Mouse (Mus musculus) MEL (cell line): ENCODE results near the gene Gm20388. TPM values are rescaled to one million over a fixed set of nuclear protein-coding genes. Genes with fewer than 3 reads are reported as not detected.

Experiments used
- DNase-seq: peaks from one replicate; pipeline ENCODE4 v3.0.0; 2011; ENCODE audit warnings: low read depth, low spot score
- H3K27ac ChIP-seq: 2 replicates; pipeline ENCODE4 v1.5.1; 2012; ENCODE audit warnings: low read depth, mild to moderate bottlenecking, control low read depth, low read length, moderate library complexity; ENCODE audit not compliant: control insufficient read depth
- H3K27me3 ChIP-seq, 2 experiments: fragments of 150-350 bp in 1 of 2; sonication (generic) in 1 of 2; 2 replicates each; pipeline ENCODE4 v1.6.1; 2012; ENCODE audit warnings: low read length in 2 of 2, mild to moderate bottlenecking in 2 of 2, improper control_type of control experiment in 1 of 2, moderate library complexity in 1 of 2; ENCODE audit not compliant: insufficient read depth in 2 of 2, control insufficient read depth in 1 of 2
- H3K36me3 ChIP-seq, 2 experiments: 2 replicates each; pipeline ENCODE4 v1.6.1; 2012 to 2014; ENCODE audit warnings: low read length in 2 of 2, improper control_type of control experiment in 1 of 2, inconsistent platforms in 1 of 2, mild to moderate bottlenecking in 1 of 2; ENCODE audit not compliant: insufficient read depth in 2 of 2, control insufficient read depth in 1 of 2
- H3K4me1 ChIP-seq, 2 experiments: fragments of 150-350 bp in 1 of 2; sonication (generic) in 1 of 2; 2 replicates each; pipeline ENCODE4 v1.6.1; 2012; ENCODE audit warnings: low read length in 2 of 2, improper control_type of control experiment in 1 of 2, mild to moderate bottlenecking in 1 of 2; ENCODE audit not compliant: insufficient read depth in 2 of 2, control insufficient read depth in 1 of 2
- H3K4me3 ChIP-seq, 2 experiments: fragments of 150-350 bp in 1 of 2; sonication (generic) in 1 of 2; 2 replicates each; pipeline ENCODE4 v1.5.1; 2012; ENCODE audit warnings: low read depth in 2 of 2, low read length in 2 of 2, mild to moderate bottlenecking in 2 of 2, moderate library complexity in 2 of 2, control low read depth in 1 of 2, improper control_type of control experiment in 1 of 2; ENCODE audit not compliant: control insufficient read depth in 1 of 2, insufficient read depth in 1 of 2
- H3K79me2 ChIP-seq: 2 replicates; pipeline ENCODE4 v1.6.1; 2012; ENCODE audit warnings: mild to moderate bottlenecking, low read length, moderate library complexity; ENCODE audit not compliant: control insufficient read depth, poor library complexity, insufficient read depth
- H3K9ac ChIP-seq: 2 replicates; pipeline ENCODE4 v1.6.1; 2012; ENCODE audit warnings: low read depth, mild to moderate bottlenecking, control low read depth, low read length, moderate library complexity; ENCODE audit not compliant: control insufficient read depth, poor library complexity, severe bottlenecking
- H3K9me3 ChIP-seq: fragments of 150-350 bp; sonication (generic); replicated peaks from 2 replicates; pipeline ENCODE4 v1.6.1; 2012; ENCODE audit warnings: mild to moderate bottlenecking, low read length, improper control_type of control experiment, moderate library complexity; ENCODE audit not compliant: insufficient read depth
- CHD1 ChIP-seq: IDR thresholded peaks from 2 replicates; pipeline ENCODE4 v1.6.1; 2012; ENCODE audit warnings: low read depth, mild to moderate bottlenecking, inconsistent platforms, low read length, improper control_type of control experiment
- CHD2 ChIP-seq: IDR thresholded peaks from 2 replicates; pipeline ENCODE4 v1.6.1; 2011; ENCODE audit warnings: low read length, improper control_type of control experiment
- CTCF ChIP-seq, 3 experiments: IDR thresholded peaks in 2 of 3; conservative IDR thresholded peaks in 1 of 3; 2 replicates each; pipeline ENCODE4 v1.5.1; 2011 to 2012; ENCODE audit warnings: low read length in 3 of 3, low read depth in 2 of 3, mild to moderate bottlenecking in 2 of 3, improper control_type of control experiment in 1 of 3, inconsistent platforms in 1 of 3, mixed read lengths in 1 of 3, moderate library complexity in 1 of 3; ENCODE audit not compliant: control insufficient read depth in 1 of 3, insufficient read depth in 1 of 3, poor library complexity in 1 of 3, severe bottlenecking in 1 of 3
- E2F4 ChIP-seq: IDR thresholded peaks from 2 replicates; pipeline ENCODE4 v1.6.1; 2011; ENCODE audit warnings: low read depth, low read length, improper control_type of control experiment, borderline replicate concordance
- ELF1 ChIP-seq: IDR thresholded peaks from 2 replicates; pipeline ENCODE4 v1.6.1; 2014; ENCODE audit warnings: low read depth, mild to moderate bottlenecking, inconsistent platforms, low read length, improper control_type of control experiment, moderate library complexity
- EP300 ChIP-seq, 2 experiments: IDR thresholded peaks; 2 replicates each; pipeline ENCODE4 v1.6.1; 2011; ENCODE audit warnings: improper control_type of control experiment in 2 of 2, low read length in 2 of 2, low read depth in 1 of 2, mild to moderate bottlenecking in 1 of 2
- ETS1 ChIP-seq: IDR thresholded peaks from 2 replicates; pipeline ENCODE4 v1.6.1; 2012; ENCODE audit warnings: low read depth, mild to moderate bottlenecking, inconsistent platforms, low read length, improper control_type of control experiment, moderate library complexity
- GABPA ChIP-seq: IDR thresholded peaks from 2 replicates; pipeline ENCODE4 v1.6.1; 2012; ENCODE audit warnings: low read depth, mild to moderate bottlenecking, inconsistent platforms, low read length, improper control_type of control experiment, moderate library complexity
- GATA1 ChIP-seq: IDR thresholded peaks from 2 replicates; pipeline ENCODE4 v1.6.1; 2011; ENCODE audit warnings: low read depth, low read length, improper control_type of control experiment
- JUND ChIP-seq: IDR thresholded peaks from 2 replicates; pipeline ENCODE4 v1.6.1; 2011; ENCODE audit warnings: low read depth, mild to moderate bottlenecking, improper control_type of control experiment, low read length
- KAT2A ChIP-seq: conservative IDR thresholded peaks from 2 replicates; pipeline ENCODE4 v1.6.1; 2012; ENCODE audit warnings: low read depth, low read length, improper control_type of control experiment, inconsistent platforms
- MAFK ChIP-seq: IDR thresholded peaks from 2 replicates; pipeline ENCODE4 v1.6.1; 2011; ENCODE audit warnings: low read depth, mild to moderate bottlenecking, low read length, improper control_type of control experiment, borderline replicate concordance
- MAX ChIP-seq: IDR thresholded peaks from 2 replicates; pipeline ENCODE4 v1.6.1; 2011; ENCODE audit warnings: low read length, improper control_type of control experiment
- MAZ ChIP-seq: IDR thresholded peaks from 2 replicates; pipeline ENCODE4 v1.6.1; 2012; ENCODE audit warnings: low read depth, mild to moderate bottlenecking, inconsistent platforms, low read length, improper control_type of control experiment
- MEF2A ChIP-seq: IDR thresholded peaks from 2 replicates; pipeline ENCODE4 v1.6.1; 2014; ENCODE audit warnings: low read depth, mild to moderate bottlenecking, inconsistent platforms, low read length, improper control_type of control experiment; ENCODE audit not compliant: poor library complexity, insufficient replicate concordance, severe bottlenecking; ENCODE audit errors: extremely low read depth
- MXI1 ChIP-seq: IDR thresholded peaks from 2 replicates; pipeline ENCODE4 v1.6.1; 2011; ENCODE audit warnings: mild to moderate bottlenecking, low read depth, low read length, improper control_type of control experiment
- MYB ChIP-seq: IDR thresholded peaks from 2 replicates; pipeline ENCODE4 v1.6.1; 2011; ENCODE audit warnings: mild to moderate bottlenecking, low read depth, low read length, improper control_type of control experiment
- NRF1 ChIP-seq: IDR thresholded peaks from 2 replicates; pipeline ENCODE4 v1.6.1; 2014; ENCODE audit warnings: low read depth, mild to moderate bottlenecking, inconsistent platforms, low read length, improper control_type of control experiment, moderate library complexity; ENCODE audit not compliant: poor library complexity, insufficient read depth, severe bottlenecking
- POLR2A ChIP-seq, 2 experiments: IDR thresholded peaks; 2 replicates each; pipeline ENCODE4 v1.6.1; 2011 to 2012; ENCODE audit warnings: low read length in 2 of 2, mild to moderate bottlenecking in 2 of 2, control low read depth in 1 of 2, improper control_type of control experiment in 1 of 2, low read depth in 1 of 2, moderate library complexity in 1 of 2; ENCODE audit not compliant: control insufficient read depth in 1 of 2, insufficient read depth in 1 of 2, poor library complexity in 1 of 2
- POLR2AphosphoS2 ChIP-seq: IDR thresholded peaks from 2 replicates; pipeline ENCODE4 v1.6.1; 2011; ENCODE audit warnings: low read length, improper control_type of control experiment
- POLR2AphosphoS5 ChIP-seq: IDR thresholded peaks from 2 replicates; pipeline ENCODE4 v1.6.1; 2012; ENCODE audit warnings: low read depth, borderline replicate concordance, mild to moderate bottlenecking, inconsistent platforms, low read length, moderate library complexity, mixed read lengths
- RCOR1 ChIP-seq: IDR thresholded peaks from 2 replicates; pipeline ENCODE4 v1.6.1; 2012; ENCODE audit warnings: low read depth, mild to moderate bottlenecking, inconsistent platforms, low read length, improper control_type of control experiment
- SMC3 ChIP-seq: IDR thresholded peaks from 2 replicates; pipeline ENCODE4 v1.6.1; 2011; ENCODE audit warnings: low read depth, low read length, improper control_type of control experiment
- TAL1 ChIP-seq: IDR thresholded peaks from 2 replicates; pipeline ENCODE4 v1.6.1; 2012; ENCODE audit warnings: mild to moderate bottlenecking, inconsistent platforms, low read length, moderate library complexity, mixed read lengths
- TBP ChIP-seq: IDR thresholded peaks from 2 replicates; pipeline ENCODE4 v1.8.0; 2011; ENCODE audit warnings: low read depth, low read length, improper control_type of control experiment
- UBTF ChIP-seq: IDR thresholded peaks from 2 replicates; pipeline ENCODE4 v1.6.1; 2012; ENCODE audit warnings: low read depth, mild to moderate bottlenecking, inconsistent platforms, low read length, improper control_type of control experiment, moderate library complexity, borderline replicate concordance; ENCODE audit not compliant: insufficient read depth
- USF2 ChIP-seq, 2 experiments: IDR thresholded peaks; 2 replicates each; pipeline ENCODE4 v1.6.1; 2011 to 2012; ENCODE audit warnings: improper control_type of control experiment in 2 of 2, low read length in 2 of 2, borderline replicate concordance in 1 of 2, inconsistent platforms in 1 of 2, low read depth in 1 of 2, mild to moderate bottlenecking in 1 of 2; ENCODE audit not compliant: insufficient read depth in 1 of 2
- ZC3H11A ChIP-seq: IDR thresholded peaks from 2 replicates; pipeline ENCODE4 v1.6.1; 2012; ENCODE audit warnings: low read depth, mild to moderate bottlenecking, inconsistent platforms, low read length, improper control_type of control experiment
- ZKSCAN1 ChIP-seq: IDR thresholded peaks from 2 replicates; pipeline ENCODE4 v1.6.1; 2012; ENCODE audit warnings: low read depth, mild to moderate bottlenecking, inconsistent platforms, low read length, improper control_type of control experiment, moderate library complexity
- ZMIZ1 ChIP-seq: IDR thresholded peaks from 2 replicates; pipeline ENCODE4 v1.6.1; 2012; ENCODE audit warnings: low read depth, mild to moderate bottlenecking, inconsistent platforms, low read length, improper control_type of control experiment, moderate library complexity
- ZNF384 ChIP-seq: IDR thresholded peaks from 2 replicates; pipeline ENCODE4 v1.6.1; 2012; ENCODE audit warnings: low read depth, mild to moderate bottlenecking, inconsistent platforms, low read length, improper control_type of control experiment
- polyA plus RNA-seq, 2 experiments: library from polyadenylated mRNA; stranded (reverse) in 1 of 2; unstranded in 1 of 2; fragments of >175 nt in 1 of 2; fragments of >200 nt in 1 of 2; gene quantifications; 2 replicates each; pipeline versions ENCODE4 v1.2.1 to v1.2.4; 2012; ENCODE audit warnings: low replicate concordance in 2 of 2, low read depth in 1 of 2; ENCODE audit not compliant: insufficient read length in 2 of 2, insufficient read depth in 1 of 2, missing spikeins in 1 of 2
- total RNA-seq: library from RNA; depleted of rRNA; stranded (reverse); fragments of 300-350 nt; gene quantifications from 2 replicates; pipeline ENCODE4 v1.2.3, GENCODE M21; 2012

Gene Gm20388
- total and polyA plus RNA-seq, 3 experiments, result 11.1 to 17.8 TPM; not detected in 1

- no peak overlapping the region for H3K4me3 ChIP-seq
- no peaks in the 10 kb centered on the region for H3K4me1 ChIP-seq
- H3K79me2 ChIP-seq, result no peaks in the 10 kb centered on the region
- DNase-seq, result no peak
- TF ChIP-seq ETS1 (no peak), USF2 (IDR thresholded peaks at IDR 0.05; ENCODE audit: borderline replicate concordance in 1 of 2, insufficient read depth in 1 of 2, low read depth in 1 of 2, low read length in 2 of 2) (no peak), MYB (no peak), ZKSCAN1 (no peak), CHD2 (no peak), E2F4 (no peak), NRF1 (no peak), TAL1 (no peak), ZMIZ1 (no peak), KAT2A (no peak), POLR2AphosphoS5 (no peak), CHD1 (no peak), CTCF (IDR thresholded peaks at IDR 0.05 in 2 of 3, conservative IDR thresholded peaks at IDR 0.05 in 1 of 3; ENCODE audit: control insufficient read depth in 1 of 3, insufficient read depth in 1 of 3, low read depth in 2 of 3, low read length in 3 of 3, poor library complexity in 1 of 3, severe bottlenecking in 1 of 3) (no peak), MEF2A (no peak), POLR2A (IDR thresholded peaks at IDR 0.05; ENCODE audit: control insufficient read depth in 1 of 2, insufficient read depth in 1 of 2, low read depth in 1 of 2, low read length in 2 of 2, poor library complexity in 1 of 2) (no peak), GABPA (no peak), ELF1 (no peak)
- H3K27me3 ChIP-seq, result no peaks in the 10 kb centered on the region
- no peaks in the 10 kb centered on the region for H3K9me3 ChIP-seq
- H3K27ac ChIP-seq, result no peak overlapping the region
- no peak overlapping the region for H3K9ac ChIP-seq
- H3K36me3 ChIP-seq, result no peaks in the 10 kb centered on the region
Measured at GRCm38 (mm10) chr8:121092141-121092540, 1181.5 kb downstream of the Gm20388 start.

DNA sequence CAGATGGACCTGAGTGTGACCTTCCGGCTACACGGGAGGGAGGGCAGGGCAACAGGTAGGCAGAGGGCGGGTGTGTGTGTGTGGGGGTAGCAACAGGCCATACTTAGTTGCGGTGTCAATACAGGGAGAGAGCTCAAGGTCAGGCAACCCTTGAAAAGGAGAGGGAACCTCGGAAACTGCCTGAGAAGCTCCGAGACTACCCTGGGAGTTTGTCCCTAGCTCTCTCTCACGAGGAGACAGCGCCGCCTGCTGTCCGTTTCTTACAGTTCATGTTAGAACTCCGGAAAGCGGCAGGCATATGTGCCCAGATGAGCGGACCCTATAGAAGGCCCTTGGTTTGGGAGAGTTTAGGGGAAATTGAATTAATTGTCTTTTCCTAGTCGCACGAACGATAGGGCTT, 1182.0 kb downstream of the Gm20388 start:
- no peaks in the 10 kb centered on the region for H3K36me3 ChIP-seq
- no peak for TF ChIP-seq ETS1
- TF ChIP-seq MXI1, result no peak
- TF ChIP-seq ZNF384, result no peak
- TF ChIP-seq POLR2AphosphoS2, result no peak
- no peak for TF ChIP-seq MAX
- TF ChIP-seq UBTF, result no peak
- no peak for TF ChIP-seq KAT2A
- TF ChIP-seq MYB, result no peak
- TF ChIP-seq USF2 (IDR thresholded peaks at IDR 0.05; ENCODE audit: borderline replicate concordance in 1 of 2, insufficient read depth in 1 of 2, low read depth in 1 of 2, low read length in 2 of 2), result no peak
- peak; percentile 90 for TF ChIP-seq SMC3
- no peak for TF ChIP-seq E2F4
- no peak for TF ChIP-seq MAFK
- no peak; the same call in 1 of the 2 replicates for TF ChIP-seq MAZ
- no peak for TF ChIP-seq ZKSCAN1
- TF ChIP-seq CTCF (IDR thresholded peaks at IDR 0.05 in 2 of 3, conservative IDR thresholded peaks at IDR 0.05 in 1 of 3; ENCODE audit: control insufficient read depth in 1 of 3, insufficient read depth in 1 of 3, low read depth in 2 of 3, low read length in 3 of 3, poor library complexity in 1 of 3, severe bottlenecking in 1 of 3), result peak; percentile 87 to 94 (median 94)
- no peak for TF ChIP-seq EP300 (IDR thresholded peaks at IDR 0.05; ENCODE audit: low read depth in 1 of 2, low read length in 2 of 2)
- no peak for TF ChIP-seq GATA1
- TF ChIP-seq JUND, result no peak
- no peak for TF ChIP-seq TBP
- no peak for TF ChIP-seq POLR2AphosphoS5
- TF ChIP-seq ZC3H11A, result peak; percentile 84
- no peak for TF ChIP-seq RCOR1

More for the DNA sequence above, 1182.0 kb downstream of the Gm20388 start:
- Histone ChIP-seq H3K79me2 (no peaks in the 10 kb centered on the region), H3K27me3 (no peaks in the 10 kb centered on the region), H3K9ac (no peak overlapping the region), H3K4me3 (no peak overlapping the region), H3K9me3 (no peaks in the 10 kb centered on the region), H3K27ac (no peak overlapping the region), H3K4me1 (no peaks in the 10 kb centered on the region)
- peak; percentile 79 for DNase-seq
